Mouse (Mus musculus) thymus, adult 18-20 months (tissue): ENCODE data around the gene Slc34a2.

Source experiments
- DNase-seq, 2 experiments: peaks; one replicate each; pipeline ENCODE4 v3.0.0; 2022; ENCODE audit warnings: mixed read lengths in 2 of 2

Slc34a2 gene

GRCm38 (mm10) chr5:53031346-53031745 lies 6.5 kb upstream of the Slc34a2 start:
- DNase-seq, result no peak

DNA sequence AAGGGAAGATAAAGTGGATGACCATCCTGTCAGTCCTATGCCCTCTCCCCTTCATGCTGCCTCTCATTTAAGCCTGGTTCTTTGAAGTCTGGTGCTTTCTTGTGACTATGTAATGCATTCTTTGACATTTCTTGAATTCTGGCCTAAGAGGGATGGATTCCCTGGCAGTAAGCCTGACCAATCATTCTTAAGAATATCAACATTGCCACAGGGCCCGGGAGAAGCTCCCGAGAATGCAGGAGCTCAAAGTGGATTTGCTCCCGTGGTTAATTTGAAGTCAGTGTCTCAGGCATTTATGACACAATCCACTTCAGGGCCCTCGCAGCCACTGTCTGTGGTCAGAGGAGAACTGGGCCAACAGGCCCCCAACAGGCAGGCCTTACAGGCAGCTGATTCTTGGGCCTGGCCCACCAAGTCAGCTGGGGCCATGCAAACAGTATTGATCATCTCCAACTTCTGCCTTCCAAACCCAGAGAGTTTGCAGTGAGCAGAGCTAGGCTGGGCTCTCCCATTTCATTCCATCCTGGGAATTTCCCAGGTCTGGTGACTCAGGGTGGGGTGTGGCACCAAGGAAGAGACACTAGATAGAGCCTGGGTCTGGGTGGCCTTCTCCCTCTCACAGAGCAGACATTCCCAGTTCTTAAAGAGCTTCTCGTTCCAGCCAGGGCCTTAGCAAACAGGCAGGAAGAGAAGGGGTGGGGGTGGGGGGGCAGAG lies 4.3 kb downstream of the Slc34a2 start:
- DNase-seq, result no peak

GRCm38 (mm10) chr5:53042771-53043371 lies 5.0 kb downstream of the Slc34a2 start:
- no peak for DNase-seq

DNA sequence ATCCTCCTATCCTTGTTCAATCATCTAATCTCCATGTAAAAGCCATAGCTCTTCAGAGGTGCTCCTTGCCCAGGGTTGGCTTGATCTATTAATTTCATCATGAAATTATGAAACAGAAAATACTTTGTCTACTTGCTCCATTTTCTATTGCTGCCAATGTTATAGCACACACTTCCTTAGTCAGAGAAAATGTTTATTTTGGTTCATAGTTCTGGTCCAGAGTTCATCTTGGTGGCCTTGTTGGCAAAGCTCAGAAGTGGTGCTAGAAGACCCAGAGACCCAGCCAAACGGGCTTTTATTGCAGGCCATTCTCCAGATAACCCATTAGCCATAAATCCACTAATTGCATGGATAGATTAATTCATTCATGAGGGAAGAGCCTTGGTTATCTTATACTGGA lies 5.8 kb downstream of the Slc34a2 start:
- no peak for DNase-seq

DNA sequence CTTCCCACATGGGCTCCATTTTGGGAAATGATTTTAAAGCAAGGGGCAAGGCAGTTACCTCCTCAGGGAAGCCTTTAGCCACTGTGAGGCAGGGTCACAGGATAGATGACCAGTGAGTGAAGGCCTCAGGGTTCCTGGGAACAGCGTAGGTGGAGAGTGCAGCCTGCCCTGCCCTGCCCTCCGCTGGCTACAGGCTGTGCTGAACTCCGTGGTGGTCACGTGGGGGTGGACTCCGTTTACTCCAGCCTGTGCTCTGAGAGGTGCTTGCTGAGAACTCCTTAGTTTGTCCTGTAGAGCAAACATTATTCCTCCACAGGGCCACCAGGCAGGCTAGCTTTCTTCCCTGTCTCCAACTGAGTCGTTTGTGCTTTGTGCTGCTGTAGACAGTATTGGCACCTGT lies 10.1 kb downstream of the Slc34a2 start:
- no peak for DNase-seq

DNA sequence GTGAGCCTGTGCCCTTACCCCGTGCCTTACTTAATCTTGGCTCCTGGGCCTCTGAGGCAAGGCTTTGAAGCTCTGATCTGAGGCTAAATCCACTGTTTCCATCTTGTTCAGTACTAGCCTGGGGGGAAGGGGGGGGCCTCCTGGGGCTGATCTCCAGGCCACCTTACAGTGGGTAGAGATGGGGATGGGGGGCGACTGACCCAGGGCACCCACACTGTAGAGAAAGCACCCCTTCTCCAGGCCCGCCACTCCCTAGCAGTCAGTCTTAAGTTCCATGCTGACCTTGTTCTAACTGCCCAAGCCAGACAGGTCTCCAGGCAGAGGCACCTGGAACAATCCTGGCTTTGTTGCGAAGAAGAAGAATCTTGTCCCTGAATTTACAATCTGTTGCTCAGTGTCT lies 10.7 kb downstream of the Slc34a2 start:
- no peak for DNase-seq

DNA sequence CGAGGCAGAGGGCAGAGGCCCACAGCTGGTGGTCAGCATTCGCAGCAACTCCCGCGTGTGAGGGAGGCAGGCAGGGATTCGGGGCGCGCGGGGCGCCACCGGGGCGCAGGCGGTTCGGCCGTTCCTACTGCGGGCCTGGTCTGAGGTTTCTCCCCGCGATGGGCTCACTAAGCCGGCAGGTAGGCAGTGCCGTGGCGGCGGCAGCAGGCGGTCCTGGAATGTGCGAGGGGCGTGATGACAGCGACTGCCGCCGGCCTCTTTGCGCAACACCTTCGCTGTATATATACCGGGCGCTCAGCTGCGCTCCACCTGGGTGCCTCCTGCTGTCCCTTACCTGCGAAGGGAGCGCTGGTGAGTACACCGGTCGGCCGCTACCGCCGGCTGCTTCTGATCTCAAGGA lies 11.2 kb downstream of the Slc34a2 start:
- no peak for DNase-seq

DNA sequence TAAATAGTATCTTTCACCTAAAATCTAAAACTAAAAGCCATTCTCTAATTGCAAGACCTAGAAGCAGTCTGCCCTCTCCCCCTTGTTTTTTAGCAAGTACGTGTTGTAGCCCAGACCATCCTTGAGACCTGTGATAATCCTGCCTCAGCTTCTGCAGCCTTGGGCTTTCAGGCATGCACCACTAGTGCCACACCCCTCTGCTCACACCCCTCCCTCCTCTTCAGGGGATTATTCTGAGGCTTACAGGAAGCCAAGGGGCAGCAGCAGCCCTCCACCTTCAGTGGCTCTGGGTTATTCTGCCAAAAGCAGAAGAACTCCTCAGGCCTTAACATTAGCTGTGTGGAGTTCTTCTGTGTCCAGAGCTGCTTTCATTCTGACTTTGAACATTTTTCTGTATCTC lies 13.1 kb downstream of the Slc34a2 start:
- DNase-seq, result no peak

DNA sequence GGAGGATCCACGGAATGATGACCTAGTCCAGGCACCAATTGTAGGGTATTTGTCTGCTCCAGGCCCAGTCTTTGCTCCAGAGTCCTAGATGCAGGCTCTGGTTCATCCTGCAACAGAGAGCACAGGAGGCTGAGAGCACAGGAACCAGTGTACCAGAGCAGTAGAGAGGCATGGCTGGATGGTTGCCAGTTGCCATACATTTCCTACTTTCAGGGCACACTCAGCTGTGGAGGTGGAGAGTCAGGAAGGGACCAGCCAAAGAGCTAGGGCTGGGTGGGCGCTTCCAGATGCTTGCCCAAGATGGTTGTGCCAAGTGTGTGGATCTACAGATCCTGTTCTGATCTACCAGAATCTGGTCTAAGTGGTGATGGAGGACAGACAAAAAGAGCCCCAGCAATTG lies 15.4 kb downstream of the Slc34a2 start:
- DNase-seq, result no peak

DNA sequence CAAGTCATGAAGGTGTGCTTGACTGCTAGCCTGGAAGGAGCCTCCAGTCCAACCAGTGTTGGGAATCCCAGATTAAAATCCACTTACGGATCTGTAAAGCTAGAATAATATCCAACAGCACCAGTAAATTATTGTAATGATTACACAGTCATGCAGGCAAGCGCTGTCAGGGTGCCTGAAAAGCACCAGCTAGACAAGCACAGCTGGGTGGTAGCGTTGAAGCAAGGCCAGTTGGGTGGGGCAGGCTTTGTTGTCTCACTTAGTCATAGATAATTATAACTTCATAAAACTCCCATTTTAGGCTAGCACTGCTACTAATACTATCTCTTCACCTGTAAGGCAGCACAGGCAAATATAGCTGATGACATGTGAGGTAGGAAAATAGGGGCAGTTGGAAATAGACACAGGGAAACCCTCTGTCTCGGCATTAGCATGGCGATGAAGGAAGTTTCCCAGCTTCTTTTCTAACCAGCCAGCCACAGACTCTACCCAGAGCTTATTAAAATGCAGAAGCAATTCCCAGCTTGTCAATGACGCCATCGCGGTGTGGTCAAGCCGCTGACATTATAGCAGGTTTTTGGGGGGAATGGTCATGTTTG lies 23.8 kb downstream of the Slc34a2 start:
- no peak for DNase-seq

- DNase-seq, result no peak
Measured at GRCm38 (mm10) chr5:53074553-53074952, 36.7 kb downstream of the Slc34a2 start.

GRCm38 (mm10) chr5:53078453-53078852 lies 40.6 kb downstream of the Slc34a2 start:
- no peak for DNase-seq

DNA sequence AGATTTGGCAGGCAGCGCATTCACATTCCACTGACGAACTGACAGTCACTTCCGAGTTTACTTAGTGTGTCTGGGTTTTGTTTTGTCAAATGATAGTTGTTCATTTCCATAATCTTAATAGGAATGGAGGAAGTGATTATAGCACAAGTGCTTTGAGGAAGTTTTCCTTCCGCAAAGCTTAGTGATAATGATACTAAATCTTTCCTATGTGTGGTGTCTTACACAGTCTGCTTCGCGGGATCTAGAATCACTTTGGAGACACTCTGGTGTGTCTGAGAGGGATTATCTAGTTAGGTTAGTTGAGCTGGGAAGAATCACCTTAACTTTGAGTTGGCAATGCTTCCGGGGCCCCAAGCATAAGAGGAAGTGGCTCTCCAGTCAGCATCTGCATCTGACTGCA lies 49.6 kb downstream of the Slc34a2 start:
- DNase-seq, result no peak

DNA sequence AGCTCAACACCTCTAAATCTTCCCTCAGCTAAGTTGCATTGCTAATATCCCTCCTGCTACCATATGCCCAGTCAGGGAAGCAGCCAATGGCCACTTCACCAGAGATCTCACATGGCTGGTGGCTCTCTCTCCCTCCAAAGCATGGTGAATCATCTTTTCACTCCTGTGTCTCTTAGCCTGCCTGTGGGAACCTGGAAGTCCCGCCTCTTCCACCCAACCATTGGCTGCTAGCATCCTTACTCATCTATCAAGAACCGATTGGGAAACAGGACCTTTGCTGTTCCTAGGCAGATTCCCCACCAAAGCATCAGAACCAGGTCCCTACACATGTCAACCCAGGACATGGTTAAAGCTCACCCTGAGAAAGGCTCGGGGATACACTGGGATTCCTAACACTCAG lies 53.5 kb downstream of the Slc34a2 start:
- no peak for DNase-seq

DNA sequence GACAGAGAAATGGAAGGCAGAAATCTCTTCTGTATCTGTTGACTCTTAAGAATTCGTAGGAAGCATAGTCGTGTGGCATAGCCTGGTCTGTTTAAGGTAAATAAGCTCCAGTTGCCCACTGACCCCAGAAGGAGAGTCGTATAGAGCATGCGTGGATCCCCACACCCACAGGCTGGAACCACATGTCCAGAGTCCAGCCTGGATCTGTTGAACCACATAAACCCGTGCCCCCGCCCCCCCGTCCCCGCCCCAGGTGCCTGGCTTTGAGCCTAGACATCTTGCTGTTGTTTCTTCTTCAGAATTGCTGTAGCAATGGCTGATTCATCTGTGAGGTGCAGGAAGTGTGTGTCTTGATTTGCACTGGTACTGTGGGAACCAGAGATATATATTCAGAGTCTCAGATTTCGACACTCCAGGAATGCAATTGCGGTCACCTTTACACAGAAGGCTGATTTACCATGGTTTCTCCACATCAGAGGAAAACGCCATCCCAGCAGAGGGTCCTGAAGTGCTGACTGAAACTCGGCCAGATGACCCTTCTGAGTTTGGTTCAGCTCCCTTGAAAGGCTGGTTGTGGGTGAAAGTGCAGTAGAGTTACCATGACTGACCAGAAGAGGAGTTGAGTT lies 64.1 kb downstream of the Slc34a2 start:
- no peak for DNase-seq

- DNase-seq, result no peak
Measured at GRCm38 (mm10) chr5:53104177-53104855, 66.4 kb downstream of the Slc34a2 start.

GRCm38 (mm10) chr5:53105716-53106115 lies 67.8 kb downstream of the Slc34a2 start:
- no peak for DNase-seq

- DNase-seq, result no peak
Measured at GRCm38 (mm10) chr5:53106125-53106524, 68.2 kb downstream of the Slc34a2 start.

- DNase-seq, result no peak
Measured at GRCm38 (mm10) chr5:53106731-53107130, 68.8 kb downstream of the Slc34a2 start.

DNA sequence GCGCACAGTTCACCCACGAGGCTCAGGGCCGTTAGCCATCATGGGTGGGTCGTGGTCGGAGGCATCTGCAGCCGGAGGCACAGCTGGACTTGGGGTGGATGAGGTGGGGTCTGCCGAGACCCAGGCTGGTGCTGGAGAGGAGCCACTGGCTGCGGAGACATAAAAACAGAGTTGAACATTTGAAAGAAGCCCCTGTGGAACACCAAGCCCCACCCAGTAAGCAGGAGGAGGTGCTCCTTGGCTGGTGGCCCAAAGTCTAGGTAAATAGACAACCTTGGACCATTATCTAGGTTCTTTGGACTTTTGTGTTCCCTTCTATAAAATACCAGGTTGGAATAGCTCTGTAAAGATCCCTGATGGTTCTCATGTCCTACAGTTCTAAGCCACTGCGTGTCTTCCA lies 70.1 kb downstream of the Slc34a2 start:
- DNase-seq, result no peak

DNA sequence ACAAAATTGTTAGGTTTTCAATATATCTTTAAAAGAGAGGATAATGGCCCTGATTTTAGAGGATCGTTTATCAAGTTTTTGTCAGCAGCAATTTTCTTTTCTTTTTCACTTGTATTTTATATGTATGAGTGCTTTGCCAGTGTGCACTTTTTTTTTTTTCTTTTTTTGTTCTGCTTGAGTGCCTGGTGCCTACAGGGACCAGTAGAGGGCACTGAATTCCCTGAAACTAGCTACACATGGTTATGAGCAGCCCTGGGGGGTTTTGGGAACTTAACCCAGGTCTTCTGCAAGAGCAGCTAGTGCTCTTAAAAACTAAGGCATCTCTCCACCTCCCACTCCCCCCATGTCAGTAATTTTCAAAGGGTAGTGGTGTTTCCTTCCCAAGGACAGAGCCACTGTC lies 70.8 kb downstream of the Slc34a2 start:
- no peak for DNase-seq

GRCm38 (mm10) chr5:53110225-53110624 lies 72.3 kb downstream of the Slc34a2 start:
- DNase-seq, result no peak

GRCm38 (mm10) chr5:53111036-53111435 lies 73.2 kb downstream of the Slc34a2 start:
- DNase-seq, result no peak
